Mouse (Mus musculus) CD4-positive, CD25-positive, alpha-beta regulatory T cell, adult 2 months (primary cell): ENCODE measurements at regions not wholly inside any gene's neighbourhood (a gene's known extent, or its start where the extent isn't known, plus 50 kb on each side); places are given as distances from the start of the nearest gene placed in this dataset.

Experiments
- DNase-seq: peaks from one replicate; pipeline ENCODE4 v3.0.0-alpha.2; 2012; ENCODE audit warnings: low read depth, low spot score

DNA sequence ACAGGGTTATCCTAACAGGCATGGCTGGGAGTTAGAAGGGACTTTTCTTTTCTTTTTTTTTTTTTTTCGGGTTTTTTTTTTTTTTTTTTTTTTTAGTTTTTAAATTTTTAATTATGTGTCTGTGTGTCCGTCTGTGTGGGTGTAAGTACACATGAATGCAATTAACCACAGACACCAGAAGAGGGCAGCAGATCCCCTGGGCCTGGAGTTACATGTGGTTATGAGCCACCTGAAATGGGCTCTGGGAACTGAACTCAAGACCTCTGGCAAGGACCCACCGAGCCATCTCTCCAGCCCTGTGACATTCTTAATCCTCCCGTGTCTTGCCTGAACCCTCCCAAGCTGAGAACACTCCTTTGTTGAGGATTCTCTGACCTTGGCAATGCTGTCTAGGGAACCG, 157.0 kb downstream of the Zfp36l2 start:
- peak; percentile 56 for DNase-seq

DNA sequence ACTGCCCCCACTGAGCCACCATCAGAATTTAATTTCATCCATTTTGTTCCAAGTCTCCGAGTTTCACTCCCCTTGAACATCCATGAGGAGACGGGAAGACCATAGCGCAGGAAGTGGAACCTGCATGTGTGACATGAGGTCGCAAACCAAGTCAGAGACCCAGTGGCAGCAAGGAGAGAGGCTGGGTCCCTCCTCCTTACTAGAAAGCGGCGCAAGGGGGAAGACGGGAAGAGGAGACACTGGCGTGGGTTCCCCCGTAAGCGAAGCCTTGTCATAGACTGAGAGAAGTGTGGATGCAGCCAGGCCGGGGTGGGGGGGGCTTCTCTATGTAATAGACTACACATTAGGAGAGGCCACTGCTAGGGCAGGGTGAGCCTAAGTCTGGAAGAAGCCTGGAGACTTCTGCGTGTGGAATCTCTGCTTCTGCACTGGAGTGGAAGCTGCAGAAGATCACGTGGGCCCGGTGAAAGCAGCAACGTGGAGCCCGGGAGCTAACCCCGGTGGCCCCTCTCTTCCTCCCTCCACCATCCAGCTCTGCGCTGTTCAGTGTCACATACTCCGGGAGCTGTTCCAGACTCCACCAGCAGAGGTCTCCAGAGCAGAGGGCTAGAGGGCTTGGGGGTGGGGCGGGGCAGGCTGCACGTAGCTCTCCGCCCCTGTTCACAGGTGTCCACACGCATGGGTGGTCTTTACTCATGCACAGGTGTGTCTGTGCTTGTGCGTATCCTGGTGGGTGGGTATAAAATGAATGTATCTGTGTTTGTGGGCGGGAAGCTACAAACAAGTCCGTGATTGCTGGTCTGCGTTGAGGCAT, 159.4 kb downstream of the Zfp36l2 start:
- DNase-seq, result peak; percentile 92

DNA sequence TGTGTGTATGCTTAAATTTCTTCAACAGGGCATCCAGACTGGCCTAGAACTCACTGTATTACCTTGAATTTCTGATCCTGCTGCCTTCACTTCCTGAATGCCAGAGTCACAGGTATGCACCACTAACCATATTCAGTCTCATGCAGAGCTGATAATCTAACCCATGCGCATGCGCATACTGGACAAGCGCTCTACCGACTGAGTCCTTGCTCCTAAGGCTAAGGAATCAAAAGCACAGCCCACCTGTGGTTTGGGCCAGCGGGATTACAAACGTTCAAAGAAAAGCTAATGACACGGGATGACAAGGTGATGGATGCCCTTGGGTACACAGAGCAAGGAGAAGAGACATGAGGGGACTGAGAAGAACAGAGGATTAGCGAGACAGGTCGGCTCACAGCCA, 160.5 kb downstream of the Zfp36l2 start:
- DNase-seq, result no peak

DNA sequence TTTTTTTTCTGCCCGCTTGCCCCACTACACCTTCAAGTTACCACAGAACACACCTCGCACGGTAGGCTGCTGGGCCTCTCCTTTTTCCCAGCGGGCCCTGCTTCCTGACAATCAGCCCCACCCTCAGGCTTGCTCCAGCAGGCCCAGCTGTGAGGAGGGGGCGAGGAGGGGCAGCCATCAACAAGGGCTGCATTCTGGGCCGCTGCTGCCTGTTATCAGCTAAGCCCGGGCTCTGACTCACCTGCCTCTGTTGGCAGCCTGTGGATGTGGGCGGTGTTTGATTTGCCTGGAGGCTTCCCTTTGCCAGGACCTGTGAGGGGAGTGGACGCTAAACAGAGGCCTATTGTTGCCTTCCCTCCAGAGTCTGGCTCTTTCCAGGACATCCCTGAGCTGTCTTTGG, 161.6 kb downstream of the Zfp36l2 start:
- DNase-seq, result peak; percentile 65

DNA sequence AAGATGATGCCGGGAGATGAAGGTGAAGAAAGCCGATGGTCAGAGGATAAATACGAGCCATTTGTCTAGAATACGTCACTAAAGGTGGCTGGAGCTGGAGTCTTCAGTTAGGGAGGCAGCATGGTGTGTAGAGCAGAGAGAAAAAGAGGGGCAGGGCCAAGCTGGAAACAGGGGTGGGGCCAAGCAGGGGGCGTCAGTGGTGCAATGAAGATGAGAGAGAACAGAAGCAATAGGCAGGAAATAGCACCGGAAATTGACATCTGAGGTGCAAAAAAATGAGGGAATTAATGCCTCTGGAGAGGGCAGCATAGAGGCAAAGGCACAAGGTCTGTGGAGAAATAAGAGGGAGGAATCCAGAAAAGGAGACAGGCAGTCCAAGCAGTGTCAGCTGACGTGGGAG, 165.4 kb downstream of the Zfp36l2 start:
- DNase-seq, result peak; percentile 70

DNA sequence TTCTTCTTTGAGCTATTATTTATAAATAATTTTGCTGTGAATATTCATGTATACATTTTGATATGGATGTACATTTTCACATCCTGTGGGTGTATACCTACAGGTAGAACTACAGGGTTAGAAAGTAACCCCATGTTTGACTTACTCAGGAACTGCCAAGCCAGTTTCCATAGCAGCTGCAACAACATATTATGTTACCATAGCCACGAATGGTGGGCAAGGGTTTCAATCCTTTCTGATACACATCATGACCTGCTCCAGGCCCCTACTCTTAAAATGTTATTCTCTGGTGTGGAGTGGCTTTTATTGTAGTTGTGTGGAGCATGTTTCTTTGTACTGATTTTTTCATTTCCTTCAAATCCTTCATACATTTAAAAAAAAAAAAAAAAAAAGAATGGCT, 168.9 kb downstream of the Zfp36l2 start:
- DNase-seq, result peak; percentile 53

DNA sequence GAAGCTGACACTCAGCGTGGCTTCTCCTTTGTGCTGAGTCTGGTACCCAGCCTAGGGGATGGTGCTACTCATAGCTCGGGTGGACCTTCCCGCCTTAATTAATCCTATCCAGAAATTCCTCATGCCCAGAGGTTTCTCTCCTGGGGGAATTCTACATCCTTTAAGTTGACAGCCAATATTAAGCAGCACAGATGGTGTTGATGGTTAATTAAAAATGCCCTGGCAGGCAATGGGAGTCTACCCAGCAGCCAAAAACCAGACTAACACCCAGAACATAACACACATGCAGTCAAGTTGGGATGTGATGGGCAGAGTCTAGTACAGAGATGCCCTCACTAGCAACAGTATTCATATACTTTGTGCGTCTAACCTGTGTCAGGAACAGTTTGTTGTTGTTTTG, 169.9 kb downstream of the Zfp36l2 start:
- DNase-seq, result no peak

DNA sequence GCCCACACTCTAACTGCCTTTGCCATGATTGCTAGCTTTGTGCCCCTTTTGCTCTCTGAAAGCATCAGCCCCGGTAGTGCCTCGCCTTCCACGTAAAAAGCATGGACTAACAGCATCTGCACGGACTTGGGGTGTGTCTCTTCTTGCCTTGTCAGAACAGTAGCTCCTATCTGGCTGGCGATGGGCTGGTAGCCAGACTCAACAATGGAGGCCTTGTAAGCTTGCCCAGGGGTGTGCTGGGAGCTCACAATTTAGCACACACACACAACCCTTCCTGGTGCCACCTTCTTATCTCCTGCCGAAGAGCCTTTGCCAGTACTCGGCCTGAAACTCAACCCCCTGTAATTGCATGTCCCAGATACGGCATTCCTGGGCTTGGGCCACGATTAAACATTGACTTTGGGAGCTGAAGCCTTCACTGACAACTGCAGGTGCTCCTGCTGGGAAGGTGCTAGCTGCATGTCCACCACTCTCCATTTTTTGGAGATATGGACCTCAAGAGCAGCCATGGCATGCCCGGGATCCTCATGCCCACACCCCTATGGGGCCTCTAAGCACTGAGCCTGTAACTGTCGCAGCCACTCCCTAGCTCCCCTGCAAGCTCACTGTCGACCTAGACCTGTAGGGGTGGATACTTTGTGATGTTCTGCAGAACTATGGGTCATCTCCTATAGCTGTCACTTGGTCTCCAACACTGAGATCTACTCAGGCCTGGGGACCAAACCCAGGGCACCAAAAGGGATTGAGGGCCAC, 166.7 kb upstream of the Haao start:
- no peak for DNase-seq

DNA sequence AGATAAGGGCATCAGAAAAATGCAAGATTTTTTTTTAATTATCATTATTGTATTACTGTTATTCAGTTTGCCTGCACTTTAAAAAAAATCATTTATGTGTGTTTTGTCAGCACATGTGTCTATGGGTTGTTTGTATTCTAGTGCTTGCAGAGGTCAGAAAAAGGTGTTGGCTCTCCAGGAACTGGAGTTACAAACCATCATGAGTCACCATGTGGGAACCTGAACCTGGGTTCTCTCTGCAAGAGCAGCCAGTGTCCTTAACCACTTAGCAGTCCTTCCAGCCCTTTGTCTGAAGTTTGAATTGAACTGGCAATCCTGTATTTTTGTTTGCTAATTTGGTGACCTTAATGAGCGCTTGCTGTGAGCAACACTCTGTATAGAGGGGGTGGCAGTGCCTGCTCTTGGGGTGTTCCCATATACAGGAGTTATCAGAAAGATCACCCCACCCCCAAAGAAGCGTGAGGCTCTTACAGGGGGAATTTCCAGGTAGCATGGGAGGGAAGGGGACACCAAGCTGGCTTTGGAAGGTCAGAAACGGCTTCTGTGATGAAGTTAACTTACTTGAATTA, 162.8 kb upstream of the Haao start:
- DNase-seq, result no peak

DNA sequence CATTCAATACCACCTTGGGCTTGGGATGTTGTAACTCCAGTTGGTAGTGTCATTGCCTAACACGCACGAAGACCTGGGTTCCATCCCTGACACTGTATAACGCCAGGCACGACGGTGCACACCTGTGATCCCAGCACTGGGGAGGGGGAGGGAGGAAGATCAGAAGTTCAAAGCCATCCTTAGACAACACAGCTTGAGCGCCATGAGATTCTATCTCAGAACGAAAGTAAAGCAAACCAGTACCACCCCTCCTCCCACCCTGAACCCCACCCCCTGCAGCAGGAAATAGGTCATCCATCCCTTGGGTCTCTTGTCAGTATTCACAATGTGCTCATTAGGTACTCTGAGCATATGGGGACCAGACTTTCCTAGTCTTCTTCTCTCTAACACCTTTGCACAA, 162.2 kb upstream of the Haao start:
- DNase-seq, result peak; percentile 67

DNA sequence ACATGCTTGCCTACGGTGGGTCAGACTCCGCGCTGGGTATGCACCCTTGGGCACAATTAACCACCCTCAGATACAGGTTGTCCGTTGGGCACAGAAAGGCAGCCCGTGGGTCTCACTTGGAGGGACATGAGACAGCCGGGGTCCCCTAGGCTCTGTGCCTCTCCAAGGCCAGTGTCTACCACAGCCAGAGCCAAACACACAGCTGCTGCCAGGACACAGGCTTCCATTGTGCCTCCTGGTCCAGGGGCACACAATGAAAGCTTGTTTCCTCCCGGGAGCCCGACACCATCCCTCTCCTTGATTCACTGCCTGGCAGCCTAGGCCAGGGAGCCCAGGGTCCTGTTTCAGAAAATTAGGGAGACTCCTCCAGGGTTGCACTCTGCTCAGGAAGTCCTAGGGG, 161.4 kb upstream of the Haao start:
- DNase-seq, result no peak

DNA sequence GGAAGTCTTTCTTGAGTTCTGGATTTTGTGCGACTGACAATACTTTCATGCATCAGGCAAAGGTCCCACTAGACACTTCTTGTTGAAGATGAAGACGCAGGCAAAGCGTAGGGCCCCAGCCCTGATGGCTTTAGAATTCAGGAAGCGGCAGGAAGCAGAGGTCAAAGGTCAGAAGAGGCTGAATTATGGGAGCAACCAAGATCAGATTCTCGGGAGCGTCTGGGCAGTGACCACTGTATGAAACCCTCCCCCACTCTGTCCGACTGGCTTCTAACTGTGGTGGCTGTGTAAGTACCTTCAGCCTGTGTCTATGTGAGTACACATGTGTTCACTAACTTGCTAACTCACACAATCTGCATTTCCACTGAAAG, 160.9 kb upstream of the Haao start:
- no peak for DNase-seq

DNA sequence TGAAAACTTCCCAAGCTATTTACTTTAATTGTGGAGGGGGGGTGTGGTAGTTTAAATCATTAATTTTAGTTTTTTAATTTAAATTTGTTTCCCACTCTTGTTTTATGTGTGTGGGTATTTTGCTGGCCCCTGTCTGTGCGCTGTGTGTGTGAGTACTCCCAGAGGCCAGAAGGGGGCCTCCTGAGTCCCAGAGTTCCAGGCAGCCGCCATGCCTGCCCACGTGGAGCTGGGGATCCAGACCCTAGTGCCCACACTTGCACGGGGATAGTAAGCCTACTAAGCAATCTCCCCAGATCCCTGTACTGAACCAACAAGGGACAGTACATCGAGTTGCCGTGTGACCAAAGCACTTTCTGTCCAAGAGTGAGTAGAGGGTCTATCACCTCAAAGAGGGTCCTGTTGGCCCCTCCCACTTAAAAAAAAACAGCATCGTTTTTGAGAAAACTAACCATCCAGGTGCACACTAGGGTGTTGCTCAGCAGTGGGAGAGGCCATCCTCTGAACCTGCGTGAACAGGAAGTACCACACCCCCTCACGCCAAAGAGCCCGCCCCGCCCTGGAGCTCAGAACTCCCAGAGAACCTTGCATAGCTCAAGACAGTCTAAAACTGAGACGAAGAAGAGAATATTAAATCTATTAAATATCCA, 160.4 kb upstream of the Haao start:
- DNase-seq, result peak; percentile 80

DNA sequence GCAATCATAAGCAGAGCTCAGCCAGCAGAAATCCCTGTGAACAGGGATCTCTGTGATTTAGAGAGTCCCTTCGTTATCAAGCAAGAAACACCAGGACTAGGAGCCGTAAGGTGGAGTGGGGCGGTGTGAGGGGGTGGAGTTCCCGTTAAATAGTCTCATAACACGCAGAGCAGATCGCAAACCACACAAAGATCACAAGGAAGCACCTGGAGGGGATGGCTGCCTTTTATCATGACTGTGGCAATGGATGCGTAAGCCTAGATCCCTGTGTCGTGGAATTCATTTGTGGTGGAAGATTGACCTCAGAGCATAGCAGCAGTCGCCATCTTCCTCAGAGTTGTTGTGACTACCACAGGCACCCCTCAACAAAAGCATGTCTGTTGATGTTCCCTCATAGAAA, 159.0 kb upstream of the Haao start:
- DNase-seq, result peak; percentile 60

DNA sequence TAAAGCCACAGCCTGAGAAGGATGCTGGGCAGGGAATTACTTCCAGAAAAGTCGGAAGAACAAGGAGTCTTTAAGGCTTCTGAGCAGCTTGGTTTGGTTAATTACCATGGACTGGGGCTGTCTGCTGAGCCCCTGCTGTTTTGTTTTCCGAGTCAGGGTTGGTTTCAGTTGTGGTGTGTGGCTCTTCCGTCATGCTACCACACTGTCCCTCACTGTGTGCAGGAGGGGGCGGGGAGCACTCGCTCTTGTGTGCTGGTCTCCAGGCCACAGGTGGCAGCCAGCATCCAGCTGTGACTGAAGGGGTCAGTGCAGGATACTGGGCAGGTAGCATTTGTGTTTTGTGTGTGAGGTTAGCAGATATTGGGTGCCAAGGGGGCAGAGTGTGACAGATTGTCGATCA, 156.5 kb upstream of the Haao start:
- peak; percentile 80 for DNase-seq

DNA sequence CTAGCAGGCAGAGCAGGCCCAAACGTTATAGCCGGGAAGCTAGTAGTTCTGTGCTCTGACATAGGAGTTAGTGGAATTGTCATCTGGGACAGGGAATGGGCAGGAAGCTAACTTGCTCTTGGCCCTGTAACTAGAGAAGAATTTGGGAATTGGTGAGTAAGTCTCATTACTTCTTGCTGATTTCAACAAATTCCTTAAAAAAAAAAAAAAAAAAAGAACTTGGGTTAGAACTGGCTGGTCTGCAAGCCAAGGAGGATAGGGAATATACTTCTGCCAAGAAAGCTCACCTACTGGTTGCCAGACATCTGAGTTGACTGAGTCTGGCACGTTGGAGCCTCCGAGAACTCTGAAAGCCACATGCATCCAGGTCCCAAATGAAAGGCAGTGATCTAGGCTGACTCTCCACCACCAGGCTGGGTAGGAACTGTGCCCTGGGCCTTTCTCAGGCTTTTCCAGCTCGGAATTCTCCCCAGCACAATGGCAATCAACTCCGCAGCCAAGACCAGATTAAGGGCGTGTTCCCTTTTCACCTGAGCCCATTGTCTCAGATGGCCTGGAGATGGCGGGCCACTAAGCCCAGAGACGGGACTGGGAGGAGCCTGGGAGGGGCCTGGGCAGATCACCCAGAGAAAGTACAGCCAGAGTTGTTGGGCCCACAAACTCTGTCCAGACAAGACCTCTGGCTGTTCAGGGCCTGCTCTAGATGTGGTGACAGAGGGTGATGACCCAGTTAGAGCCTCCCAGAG, 155.9 kb upstream of the Haao start:
- DNase-seq, result peak; percentile 39

DNA sequence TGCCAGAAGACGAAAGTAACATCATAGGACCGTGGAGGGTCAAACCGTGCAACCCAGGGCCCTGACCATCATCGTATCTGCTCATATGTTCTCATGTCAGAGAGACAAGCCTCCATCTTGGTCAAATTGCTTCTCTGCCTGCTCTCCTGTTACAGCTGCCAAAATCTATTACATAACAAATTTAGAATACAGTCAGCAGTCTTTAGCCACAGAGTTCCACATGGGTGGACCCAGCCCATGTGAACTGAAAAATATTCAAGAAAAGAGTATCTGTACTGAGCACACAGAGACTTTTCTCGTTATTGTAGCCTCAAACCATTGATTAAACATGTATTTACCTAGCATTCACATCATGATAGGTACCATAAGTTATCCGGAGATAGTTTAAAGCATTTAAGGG, 155.2 kb upstream of the Haao start:
- no peak for DNase-seq

DNA sequence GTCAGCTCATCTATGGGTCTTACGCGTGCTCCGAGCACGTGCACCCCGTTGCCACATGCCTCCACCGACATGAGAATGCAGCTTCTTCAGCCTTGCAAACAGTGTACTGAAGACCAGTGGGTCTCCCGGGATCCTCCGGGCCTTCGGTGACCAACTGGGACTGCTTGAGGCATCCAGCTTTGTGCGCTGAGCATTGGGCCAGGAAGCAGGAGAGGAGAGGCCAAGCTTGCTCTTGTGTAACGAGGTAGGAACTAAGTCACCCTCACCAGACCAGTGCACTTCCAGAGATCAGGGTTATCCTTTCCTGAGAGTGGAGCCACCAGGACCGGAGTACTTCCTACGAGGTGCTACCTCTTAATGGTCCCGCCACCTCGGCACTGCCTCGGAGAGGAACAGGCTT, 154.6 kb upstream of the Haao start:
- no peak for DNase-seq

DNA sequence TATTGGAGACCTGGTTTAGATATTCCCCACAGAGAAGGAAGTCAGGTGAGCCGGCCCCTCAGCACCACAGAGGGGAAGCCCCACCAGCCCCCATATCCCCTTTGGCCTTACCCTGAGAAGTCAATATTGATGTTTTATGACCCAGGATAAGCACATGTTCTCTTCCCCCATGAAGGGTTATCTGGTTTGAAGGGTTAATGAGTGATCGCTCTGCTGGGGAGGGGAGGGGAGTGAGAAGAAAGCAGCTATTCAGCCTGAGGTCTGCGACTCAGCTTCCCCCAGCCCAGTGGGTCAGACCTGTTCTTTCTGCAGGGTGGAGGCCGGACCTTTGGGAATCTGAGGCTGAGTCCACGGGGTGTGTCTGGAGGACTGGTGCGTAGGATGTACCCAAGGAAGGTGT, 152.4 kb upstream of the Haao start:
- DNase-seq, result no peak

DNA sequence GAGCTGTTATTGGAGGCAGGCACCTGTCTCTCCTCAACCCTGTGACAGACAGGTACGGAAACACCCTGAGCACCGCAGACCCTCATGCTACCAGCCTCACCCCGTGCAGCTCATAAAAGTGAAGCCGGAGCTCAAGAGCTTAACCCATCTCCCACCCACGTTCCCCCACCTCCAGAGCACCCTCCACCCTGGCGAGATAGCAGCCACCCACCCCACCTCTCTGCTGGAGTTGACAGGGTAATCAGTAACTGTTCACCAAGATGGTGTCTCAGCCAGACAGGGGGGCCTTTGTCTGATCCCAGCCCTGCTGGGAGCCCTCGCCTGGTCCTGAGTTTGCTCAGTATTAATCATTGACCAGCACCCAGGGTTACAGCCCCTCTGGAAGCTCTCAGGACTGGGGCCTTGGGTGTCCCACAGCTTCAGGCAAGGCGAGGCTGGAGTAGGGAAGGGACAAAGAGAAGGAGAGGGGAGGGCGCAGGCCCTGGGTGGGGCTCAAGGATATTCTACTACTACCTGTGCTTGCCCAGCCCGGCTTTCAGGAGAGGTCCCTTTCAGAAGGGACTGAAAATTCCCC, 151.3 kb upstream of the Haao start:
- no peak for DNase-seq

DNA sequence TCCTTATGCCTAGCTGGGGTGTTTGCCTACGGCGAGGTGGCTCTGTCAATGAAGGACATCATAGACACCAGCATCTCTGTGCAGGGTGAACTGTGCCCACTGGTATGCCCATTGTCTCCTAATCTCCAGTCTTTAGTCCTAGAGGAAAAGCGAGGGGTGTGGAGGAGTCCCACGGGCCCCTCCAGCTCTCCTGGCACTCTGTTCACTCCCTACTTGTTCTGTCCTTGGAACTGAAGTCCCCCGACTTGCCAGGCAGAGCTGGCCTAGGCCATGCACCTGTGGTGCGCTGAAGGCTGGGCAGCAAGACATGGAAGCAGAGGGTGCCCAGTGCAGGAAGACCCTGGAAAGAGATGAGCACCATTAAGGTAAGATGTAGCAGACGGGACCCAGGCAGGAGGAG, 150.6 kb upstream of the Haao start:
- no peak for DNase-seq
